Mouse (Mus musculus) liver, adult 2 months (tissue): ENCODE results near the gene Farp2.

ENCODE experiments used
- CTCF ChIP-seq: fragments of 200-500 bp; IDR thresholded peaks from 2 replicates; pipeline ENCODE4 v1.5.1; 2011; ENCODE audit warnings: low read depth, low read length, control low read depth
- POLR2A ChIP-seq: fragments of 200-500 bp; IDR thresholded peaks from 2 replicates; pipeline ENCODE4 v1.6.1; 2011; ENCODE audit warnings: low read length, control low read depth; ENCODE audit not compliant: insufficient read depth; ENCODE audit errors: extremely low read depth

DNA sequence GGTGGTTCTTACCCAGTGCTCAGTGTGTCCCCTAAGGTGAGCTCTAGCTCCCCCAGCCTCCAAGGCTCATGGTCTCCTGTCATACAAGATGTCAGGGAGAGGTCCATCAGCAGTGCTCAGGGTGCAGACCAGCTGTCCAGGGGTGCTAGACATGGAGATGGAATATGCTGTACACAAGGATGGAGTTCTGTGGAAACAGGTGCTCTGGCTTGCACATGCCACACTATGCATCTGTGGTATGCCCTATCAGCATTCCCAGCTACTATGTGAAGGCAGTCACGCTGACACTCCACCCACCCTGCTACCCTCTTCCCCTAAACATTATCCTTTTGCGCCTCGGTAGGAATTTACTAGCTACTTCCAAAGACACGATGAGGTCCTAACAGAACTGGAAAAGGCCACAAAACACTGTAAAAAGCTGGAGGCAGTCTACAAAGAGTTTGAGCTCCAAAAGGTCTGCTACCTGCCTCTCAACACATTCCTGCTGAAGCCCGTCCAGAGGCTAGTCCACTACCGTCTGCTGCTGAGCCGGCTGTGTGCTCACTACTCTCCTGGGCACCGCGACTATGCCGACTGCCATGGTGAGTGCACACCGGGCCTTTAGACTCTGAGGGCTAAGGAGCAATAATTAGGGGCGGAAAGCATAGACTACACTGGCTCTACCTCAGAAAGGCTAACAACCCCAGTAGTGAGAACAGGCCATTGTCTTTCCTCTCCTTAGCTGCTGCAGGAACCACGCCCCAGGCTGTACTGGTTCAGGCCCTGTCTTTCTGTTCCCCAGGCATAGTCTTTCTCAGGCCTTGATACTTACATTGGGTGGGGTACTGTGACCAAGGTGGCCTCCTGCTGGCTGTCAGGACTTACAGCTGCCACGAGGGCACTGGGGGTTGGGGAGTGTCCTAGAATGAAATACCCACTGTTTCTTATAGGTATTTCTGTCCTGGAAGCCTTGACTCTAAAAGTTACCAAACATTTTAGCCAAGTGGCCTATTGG, 95.5 kb downstream of the Farp2 start:
- TF ChIP-seq POLR2A (no peak), CTCF (no peak)
